ENCODE assay signal across 8 mouse cellular contexts in the genomic region with DNA sequence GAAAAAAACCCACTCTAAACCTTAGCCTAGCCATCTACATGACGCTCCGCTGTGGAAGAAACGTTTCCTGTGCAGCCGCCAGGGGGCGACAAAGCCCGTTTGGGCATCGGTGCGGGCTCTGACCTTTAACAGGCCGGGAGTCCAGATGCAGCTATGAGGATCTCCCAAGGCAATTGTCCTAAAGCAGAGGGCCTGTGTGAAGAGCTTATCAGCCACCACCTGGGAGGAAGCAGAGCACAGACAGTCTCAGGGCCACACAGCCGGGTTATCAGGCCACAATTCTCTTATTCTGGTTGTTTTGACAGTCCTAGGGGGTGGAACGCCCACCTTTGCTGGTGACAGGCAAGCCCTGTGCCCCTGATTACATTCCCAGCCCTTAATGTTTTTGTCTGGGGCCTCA. TPM values are rescaled to one million over a fixed set of nuclear protein-coding genes. Genes with fewer than 3 reads are reported as not detected.
DNase-seq lines count a peak whose midpoint lies in the region; ATAC-seq and TF ChIP-seq lines count a peak whose summit lies in the region.

No protein-coding gene starts in this region.

- peak; percentile 97 for TF ChIP-seq CTCF in kidney, postnatal 0 days (IDR thresholded peaks at IDR 0.05; ENCODE audit: low read depth)

- no peak overlapping the region for H3K9ac ChIP-seq in embryonic facial prominence, embryonic 14.5 days (ENCODE audit: low read depth, low read length)
- no peak overlapping the region for H3K9ac ChIP-seq in heart, embryonic 11.5 days (ENCODE audit: low read depth, low read length)
- no peak overlapping the region for H3K9ac ChIP-seq in kidney, postnatal 0 days (ENCODE audit: low read depth, low read length)
- H3K9ac ChIP-seq in liver, embryonic 11.5 days (ENCODE audit: low read depth, low read length), result no peak overlapping the region

- no peaks in the 10 kb centered on the region for H3K36me3 ChIP-seq in embryonic facial prominence, embryonic 14.5 days (ENCODE audit: control insufficient read depth, insufficient read depth, low read length)
- H3K36me3 ChIP-seq in heart, embryonic 11.5 days (ENCODE audit: control insufficient read depth, insufficient read depth, low read length), result no peaks in the 10 kb centered on the region
- H3K36me3 ChIP-seq in kidney, postnatal 0 days (ENCODE audit: insufficient read depth, low read length), result no peaks in the 10 kb centered on the region
- H3K36me3 ChIP-seq in liver, embryonic 11.5 days (ENCODE audit: control insufficient read depth, insufficient read depth, low read length), result no peaks in the 10 kb centered on the region
- no peaks in the 10 kb centered on the region for H3K36me3 ChIP-seq in splenic B cell, adult 2 months (ENCODE audit: control insufficient read depth, insufficient read depth, low read length, poor library complexity, severe bottlenecking)

- H3K4me1 ChIP-seq in embryonic facial prominence, embryonic 14.5 days (ENCODE audit: control insufficient read depth, insufficient read depth, low read length), result no peaks in the 10 kb centered on the region; the same call in 1 of the 2 replicates
- H3K4me1 ChIP-seq in heart, embryonic 11.5 days (ENCODE audit: control insufficient read depth, insufficient read depth, low read length), result 0 out of 2 replicates have a peak, but pooled peaks cover 4% of the 10 kb centered on the region
- H3K4me1 ChIP-seq in kidney, postnatal 0 days (replicated peaks; ENCODE audit: insufficient read depth, low read length), result no peaks in the 10 kb centered on the region
- peaks cover 16% of the 10 kb centered on the region for H3K4me1 ChIP-seq in liver, embryonic 11.5 days (replicated peaks; ENCODE audit: control insufficient read depth, insufficient read depth, low read length)

- peak; percentile 88 for DNase-seq in 416B (ENCODE audit: low read depth)
- peak; percentile 94 to 96 for DNase-seq in adrenal gland, postnatal 36 days
- peak; percentile 84 for DNase-seq in embryonic facial prominence, embryonic 14.5 days (ENCODE audit: low spot score)
- DNase-seq in kidney, postnatal 0 days (ENCODE audit: low spot score), result peak; percentile 90
- peak; percentile 91 for DNase-seq in liver, embryonic 11.5 days (ENCODE audit: low spot score)
- DNase-seq in naive thymus-derived CD4-positive, alpha-beta T cell, adult 2 months (ENCODE audit: low read depth), result peak; percentile 90
- DNase-seq in splenic B cell, adult 2 months (ENCODE audit: low read depth, low spot score), result peak; percentile 93

- H3K27me3 ChIP-seq in embryonic facial prominence, embryonic 14.5 days (replicated peaks; ENCODE audit: control insufficient read depth, insufficient read depth, low read length), result peaks cover 17% of the 10 kb centered on the region
- peaks cover 15% of the 10 kb centered on the region for H3K27me3 ChIP-seq in heart, embryonic 11.5 days (ENCODE audit: control insufficient read depth, insufficient read depth, low read length)
- H3K27me3 ChIP-seq in kidney, postnatal 0 days (ENCODE audit: insufficient read depth, low read length), result no peaks in the 10 kb centered on the region
- peaks cover 15% of the 10 kb centered on the region for H3K27me3 ChIP-seq in liver, embryonic 11.5 days (replicated peaks; ENCODE audit: control insufficient read depth, insufficient read depth, low read length)
- H3K27me3 ChIP-seq in splenic B cell, adult 2 months (ENCODE audit: control insufficient read depth, insufficient read depth, low read length, poor library complexity, severe bottlenecking), result no peaks in the 10 kb centered on the region

- no peak overlapping the region for H3K4me3 ChIP-seq in embryonic facial prominence, embryonic 14.5 days (ENCODE audit: low read depth, low read length)
- no peak overlapping the region for H3K4me3 ChIP-seq in heart, embryonic 11.5 days (ENCODE audit: low read depth, low read length)
- no peak overlapping the region for H3K4me3 ChIP-seq in kidney, postnatal 0 days (replicated peaks; ENCODE audit: low read depth, low read length)
- no peak overlapping the region for H3K4me3 ChIP-seq in liver, embryonic 11.5 days (ENCODE audit: low read depth, low read length)

- H3K4me2 ChIP-seq in embryonic facial prominence, embryonic 14.5 days (ENCODE audit: low read depth, low read length), result no peak overlapping the region
- H3K4me2 ChIP-seq in heart, embryonic 11.5 days, result no peak overlapping the region
- no peak overlapping the region for H3K4me2 ChIP-seq in kidney, postnatal 0 days (ENCODE audit: low read length)
- 0 out of 2 replicates have a peak overlapping the region, but pooled peaks have one; percentile 10 for H3K4me2 ChIP-seq in liver, embryonic 11.5 days

- peak; percentile 78 for ATAC-seq in embryonic facial prominence, embryonic 14.5 days (ENCODE audit: low read depth)
- ATAC-seq in heart, embryonic 11.5 days (replicated peaks; ENCODE audit: insufficient number of reproducible peaks, low FRiP score, low TSS enrichment), result peak; percentile 82
- ATAC-seq in kidney, postnatal 0 days (replicated peaks; ENCODE audit: low FRiP score, low read depth), result peak; percentile 56; the same call in 1 of the 2 replicates
- ATAC-seq in liver, embryonic 11.5 days (replicated peaks; ENCODE audit: low FRiP score), result peak; percentile 94

- no peaks in the 10 kb centered on the region for H3K9me3 ChIP-seq in embryonic facial prominence, embryonic 14.5 days (ENCODE audit: control insufficient read depth, low read length)
- no peaks in the 10 kb centered on the region for H3K9me3 ChIP-seq in heart, embryonic 11.5 days (replicated peaks; ENCODE audit: control insufficient read depth, low read length)
- H3K9me3 ChIP-seq in kidney, postnatal 0 days (replicated peaks; ENCODE audit: low read length), result no peaks in the 10 kb centered on the region
- no peaks in the 10 kb centered on the region for H3K9me3 ChIP-seq in liver, embryonic 11.5 days (ENCODE audit: control insufficient read depth, low read length)

- 6% methylated on average over 11 of the region's 11 CpGs for WGBS in embryonic facial prominence, embryonic 14.5 days
- WGBS in heart, embryonic 11.5 days (ENCODE audit: insufficient replicate concordance), result 5% methylated on average over 11 of the region's 11 CpGs
- 8% methylated on average over 11 of the region's 11 CpGs for WGBS in kidney, postnatal 0 days
- WGBS in liver, embryonic 11.5 days, result 5% methylated on average over 11 of the region's 11 CpGs

- H3K27ac ChIP-seq in embryonic facial prominence, embryonic 14.5 days (replicated peaks; ENCODE audit: low read depth, low read length), result no peak overlapping the region
- H3K27ac ChIP-seq in heart, embryonic 11.5 days (ENCODE audit: low read depth, low read length), result no peak overlapping the region
- H3K27ac ChIP-seq in kidney, postnatal 0 days, result no peak overlapping the region
- no peak overlapping the region for H3K27ac ChIP-seq in liver, embryonic 11.5 days (ENCODE audit: low read depth, low read length)

RNA-seq across cellular contexts. Expression of a gene that starts 1.3 kb away (rescaled TPM):
- not detected for total RNA-seq in adrenal gland, postnatal 36 days (2021)
- 20.8 and 22.7 TPM in 2 replicates for polyA plus RNA-seq in embryonic facial prominence, embryonic 14.5 days (2014; fragmentation: Nextera tagmentation; extraction: Ambion mirVana)
- polyA plus RNA-seq in heart, embryonic 11.5 days (2014; fragmentation: Nextera tagmentation; extraction: Ambion mirVana), result 0.55 and 1.1 TPM in 2 replicates
- 57.3 and 63.0 TPM in 2 replicates for polyA plus RNA-seq in kidney, postnatal 0 days (2015; fragmentation: Nextera tagmentation; extraction: Ambion mirVana)
- 1.2 and 1.6 TPM in 2 replicates for polyA plus RNA-seq in liver, embryonic 11.5 days (2014; fragmentation: Nextera tagmentation; extraction: Ambion mirVana)

RNA-seq across cellular contexts. Expression of a gene that starts 7.1 kb away (rescaled TPM):
- total RNA-seq in adrenal gland, postnatal 36 days (2021), result 10 to 100 TPM; 35.2 to 54.2 TPM
- 111 and 132 TPM in 2 replicates for polyA plus RNA-seq in embryonic facial prominence, embryonic 14.5 days (2014; fragmentation: Nextera tagmentation; extraction: Ambion mirVana)
- 62.3 and 70.0 TPM in 2 replicates for polyA plus RNA-seq in heart, embryonic 11.5 days (2014; fragmentation: Nextera tagmentation; extraction: Ambion mirVana)
- polyA plus RNA-seq in kidney, postnatal 0 days (2015; fragmentation: Nextera tagmentation; extraction: Ambion mirVana), result 76.5 and 80.5 TPM in 2 replicates
- polyA plus RNA-seq in liver, embryonic 11.5 days (2014; fragmentation: Nextera tagmentation; extraction: Ambion mirVana), result 57.2 and 61.2 TPM in 2 replicates

RNA-seq across cellular contexts. Expression of a gene that starts 22.2 kb away (rescaled TPM):
- 10 to 100 TPM; 14.2 to 16.0 TPM for total RNA-seq in adrenal gland, postnatal 36 days (2021)
- 57.2 and 57.7 TPM in 2 replicates for polyA plus RNA-seq in embryonic facial prominence, embryonic 14.5 days (2014; fragmentation: Nextera tagmentation; extraction: Ambion mirVana)
- 88.4 and 99.8 TPM in 2 replicates for polyA plus RNA-seq in heart, embryonic 11.5 days (2014; fragmentation: Nextera tagmentation; extraction: Ambion mirVana)
- 31.4 and 37.8 TPM in 2 replicates for polyA plus RNA-seq in kidney, postnatal 0 days (2015; fragmentation: Nextera tagmentation; extraction: Ambion mirVana)
- polyA plus RNA-seq in liver, embryonic 11.5 days (2014; fragmentation: Nextera tagmentation; extraction: Ambion mirVana), result 48.0 and 48.2 TPM in 2 replicates

RNA-seq across cellular contexts. Expression of a gene that starts 25.6 kb away (rescaled TPM):
- 10 to 100 TPM; 24.8 to 32.2 TPM for total RNA-seq in adrenal gland, postnatal 36 days (2021)
- polyA plus RNA-seq in embryonic facial prominence, embryonic 14.5 days (2014; fragmentation: Nextera tagmentation; extraction: Ambion mirVana), result 11.0 and 14.4 TPM in 2 replicates
- 9.9 and 12.3 TPM in 2 replicates for polyA plus RNA-seq in heart, embryonic 11.5 days (2014; fragmentation: Nextera tagmentation; extraction: Ambion mirVana)
- polyA plus RNA-seq in kidney, postnatal 0 days (2015; fragmentation: Nextera tagmentation; extraction: Ambion mirVana), result 8.7 and 10.6 TPM in 2 replicates
- polyA plus RNA-seq in liver, embryonic 11.5 days (2014; fragmentation: Nextera tagmentation; extraction: Ambion mirVana), result 19.3 and 24.2 TPM in 2 replicates

RNA-seq across cellular contexts. Expression of a gene that starts 48.3 kb away (rescaled TPM):
- total RNA-seq in adrenal gland, postnatal 36 days (2021), result 10 to 100 TPM; 39.1 to 39.5 TPM
- polyA plus RNA-seq in embryonic facial prominence, embryonic 14.5 days (2014; fragmentation: Nextera tagmentation; extraction: Ambion mirVana), result 26.3 and 35.5 TPM in 2 replicates
- polyA plus RNA-seq in heart, embryonic 11.5 days (2014; fragmentation: Nextera tagmentation; extraction: Ambion mirVana), result 45.5 and 48.2 TPM in 2 replicates
- 51.7 and 52.9 TPM in 2 replicates for polyA plus RNA-seq in kidney, postnatal 0 days (2015; fragmentation: Nextera tagmentation; extraction: Ambion mirVana)
- polyA plus RNA-seq in liver, embryonic 11.5 days (2014; fragmentation: Nextera tagmentation; extraction: Ambion mirVana), result 57.0 and 61.1 TPM in 2 replicates
